Mouse (Mus musculus): Measurements from ENCODE around the gene Rasl11a.

Gene Rasl11a

GRCm38 (mm10) chr5:146844945-146845365 is at the start of gene Rasl11a:
Gene Rasl11a (plus strand): TSS chr5:146845071.
- peak; percentile 66 for DNase-seq

- DNase-seq: peak; percentile 60
These were observed 49.1 kb upstream of the Rasl11a start for GRCm38 (mm10) chr5:146795728-146796127.

- DNase-seq: no peak
These were observed 46.8 kb upstream of the Rasl11a start for GRCm38 (mm10) chr5:146798031-146798430.

- DNase-seq: no peak
These were observed 38.9 kb upstream of the Rasl11a start for GRCm38 (mm10) chr5:146806004-146806430.

- DNase-seq: no peak
These were observed 34.9 kb upstream of the Rasl11a start for GRCm38 (mm10) chr5:146809951-146810350.

- DNase-seq: no peak
These were observed 32.0 kb upstream of the Rasl11a start for GRCm38 (mm10) chr5:146812866-146813265.

GRCm38 (mm10) chr5:146813421-146813820 is 31.4 kb upstream of the Rasl11a start:
- no peak for DNase-seq

GRCm38 (mm10) chr5:146815394-146815793 is 29.5 kb upstream of the Rasl11a start:
- no peak for DNase-seq

GRCm38 (mm10) chr5:146817583-146817982 is 27.3 kb upstream of the Rasl11a start:
- DNase-seq: no peak

GRCm38 (mm10) chr5:146818906-146819623 is 25.8 kb upstream of the Rasl11a start:
- DNase-seq: no peak

GRCm38 (mm10) chr5:146823005-146823404 is 21.9 kb upstream of the Rasl11a start:
- DNase-seq: no peak

GRCm38 (mm10) chr5:146829528-146829927 is 15.3 kb upstream of the Rasl11a start:
- DNase-seq: no peak

- DNase-seq: no peak
These were observed 12.5 kb upstream of the Rasl11a start for GRCm38 (mm10) chr5:146832435-146832768.

- peak; percentile 92 for DNase-seq
These were observed 12.0 kb upstream of the Rasl11a start, which contains the start of gene Rpl21 for GRCm38 (mm10) chr5:146832769-146833448. Gene Rpl21 (plus strand): TSS chr5:146832890.

- DNase-seq: no peak
These were observed 11.1 kb upstream of the Rasl11a start for GRCm38 (mm10) chr5:146833673-146834201.

GRCm38 (mm10) chr5:146834959-146835358 is 9.9 kb upstream of the Rasl11a start:
- no peak for DNase-seq

GRCm38 (mm10) chr5:146837967-146838720 is 6.7 kb upstream of the Rasl11a start:
- no peak for DNase-seq

GRCm38 (mm10) chr5:146838836-146839648 is 5.8 kb upstream of the Rasl11a start:
- DNase-seq: no peak

- no peak for DNase-seq
These were observed 5.1 kb upstream of the Rasl11a start for GRCm38 (mm10) chr5:146839760-146840159.

GRCm38 (mm10) chr5:146840422-146840821 is 4.4 kb upstream of the Rasl11a start:
- no peak for DNase-seq

GRCm38 (mm10) chr5:146841301-146841700 is 3.6 kb upstream of the Rasl11a start:
- no peak for DNase-seq

GRCm38 (mm10) chr5:146841996-146842395 is 2.9 kb upstream of the Rasl11a start:
- no peak for DNase-seq
